Mouse (Mus musculus) myocyte (in vitro differentiated cells): ENCODE results near the gene Gpr55. TPM values are rescaled to one million over a fixed set of nuclear protein-coding genes. Genes with fewer than 3 reads are reported as not detected.

Experiments
- H3K27me3 ChIP-seq: one replicate; pipeline ENCODE4 v1.6.1; 2011; ENCODE audit not compliant: control insufficient read depth, insufficient read depth, insufficient read length
- H3K36me3 ChIP-seq: one replicate; pipeline ENCODE4 v1.6.1; 2011; ENCODE audit not compliant: control insufficient read depth, insufficient read depth
- H3K4me2 ChIP-seq: one replicate; pipeline ENCODE4 v1.6.1; 2011; ENCODE audit warnings: low read depth, control low read depth
- H3K4me3 ChIP-seq: one replicate; pipeline ENCODE4 v1.5.1; 2011; ENCODE audit warnings: mild to moderate bottlenecking, control low read depth, moderate library complexity
- H3K79me2 ChIP-seq: one replicate; pipeline ENCODE4 v1.6.1; 2011; ENCODE audit not compliant: control insufficient read depth, insufficient read depth
- H3ac ChIP-seq: one replicate; pipeline ENCODE4 v1.6.1; 2011; ENCODE audit not compliant: control insufficient read depth, insufficient read length
- CEBPB ChIP-seq: IDR thresholded peaks from 2 replicates; pipeline ENCODE4 v1.6.1; 2011; ENCODE audit warnings: mild to moderate bottlenecking, moderate library complexity; ENCODE audit not compliant: poor library complexity, insufficient read depth, severe bottlenecking
- E2F4 ChIP-seq: IDR thresholded peaks from one replicate; pipeline ENCODE4 v1.6.1; 2011; ENCODE audit warnings: mild to moderate bottlenecking, control low read depth, moderate library complexity; ENCODE audit not compliant: insufficient read depth
- MAX ChIP-seq: IDR thresholded peaks from one replicate; pipeline ENCODE4 v1.6.1; 2011; ENCODE audit warnings: low read depth, mild to moderate bottlenecking, control low read depth
- MYOD1 ChIP-seq, 3 experiments: IDR thresholded peaks; one replicate each; pipeline ENCODE4 v1.6.1; 2011; ENCODE audit warnings: control low read depth in 2 of 3, low read depth in 2 of 3, mild to moderate bottlenecking in 2 of 3, moderate library complexity in 1 of 3; ENCODE audit not compliant: insufficient read length in 2 of 3, control insufficient read depth in 1 of 3
- MYOG ChIP-seq, 3 experiments: IDR thresholded peaks; one replicate each; pipeline ENCODE4 v1.6.1; 2011; ENCODE audit warnings: control low read depth in 2 of 3, low read depth in 2 of 3, mild to moderate bottlenecking in 2 of 3; ENCODE audit not compliant: insufficient read length in 2 of 3, control insufficient read depth in 1 of 3, insufficient read depth in 1 of 3
- POLR2A ChIP-seq: IDR thresholded peaks from one replicate; pipeline ENCODE4 v1.6.1; 2011; ENCODE audit warnings: low read depth, mild to moderate bottlenecking, control low read depth, moderate library complexity; ENCODE audit not compliant: insufficient read length
- POLR2AphosphoS2 ChIP-seq: IDR thresholded peaks from one replicate; pipeline ENCODE4 v1.6.1; 2011; ENCODE audit warnings: low read depth, control low read depth; ENCODE audit not compliant: insufficient read length
- REST ChIP-seq: IDR thresholded peaks from one replicate; pipeline ENCODE4 v1.6.1; 2011; ENCODE audit warnings: mild to moderate bottlenecking, control low read depth, moderate library complexity; ENCODE audit not compliant: insufficient read depth, insufficient read length
- SRF ChIP-seq: IDR thresholded peaks from one replicate; pipeline ENCODE4 v1.6.1; 2011; ENCODE audit warnings: low read depth; ENCODE audit not compliant: control insufficient read depth, insufficient read length
- TCF12 ChIP-seq: IDR thresholded peaks from one replicate; pipeline ENCODE4 v1.6.1; 2011; ENCODE audit warnings: mild to moderate bottlenecking, control low read depth; ENCODE audit not compliant: poor library complexity, insufficient read depth, severe bottlenecking
- TCF3 ChIP-seq: IDR thresholded peaks from one replicate; pipeline ENCODE4 v1.6.1; 2011; ENCODE audit warnings: low read depth, control low read depth; ENCODE audit not compliant: insufficient read length
- USF1 ChIP-seq: IDR thresholded peaks from one replicate; pipeline ENCODE4 v1.6.1; 2011; ENCODE audit warnings: low read depth, mild to moderate bottlenecking, control low read depth, moderate library complexity
- polyA plus RNA-seq: library from polyadenylated mRNA; unstranded; fragments of >200 nt; fragmentation: generic; extraction: Trizol; gene quantifications from one replicate; pipeline ENCODE4 v1.2.1, GENCODE M21; 2012; ENCODE audit warnings: missing spikeins

Gpr55 gene
- polyA plus RNA-seq, 1 experiment: not detected

- H3ac ChIP-seq: no peak overlapping the region
- H3K79me2 ChIP-seq: no peaks in the 10 kb centered on the region
- no peak overlapping the region for H3K4me2 ChIP-seq
- H3K27me3 ChIP-seq: peaks cover 6% of the 10 kb centered on the region
- no peak overlapping the region for H3K4me3 ChIP-seq
- TF ChIP-seq MAX (no peak), MYOG (IDR thresholded peaks at IDR 0.05; ENCODE audit: control insufficient read depth in 1 of 3, insufficient read depth in 1 of 3, insufficient read length in 2 of 3, low read depth in 2 of 3) (no peak), REST (no peak), POLR2A (no peak), E2F4 (no peak), TCF3 (no peak), MYOD1 (IDR thresholded peaks at IDR 0.05; ENCODE audit: control insufficient read depth in 1 of 3, insufficient read length in 2 of 3, low read depth in 2 of 3) (no peak), SRF (no peak), POLR2AphosphoS2 (no peak), CEBPB (no peak), TCF12 (no peak), USF1 (no peak)
- H3K36me3 ChIP-seq: no peaks in the 10 kb centered on the region
Observed at GRCm38 (mm10) chr1:85936265-85936664, 24.5 kb downstream of the Gpr55 start.

- Histone ChIP-seq H3K79me2 (no peaks in the 10 kb centered on the region), H3ac (no peak overlapping the region), H3K4me2 (no peak overlapping the region), H3K4me3 (no peak overlapping the region), H3K27me3 (peaks cover 6% of the 10 kb centered on the region), H3K36me3 (no peaks in the 10 kb centered on the region)
- TF ChIP-seq MYOG (IDR thresholded peaks at IDR 0.05; ENCODE audit: control insufficient read depth in 1 of 3, insufficient read depth in 1 of 3, insufficient read length in 2 of 3, low read depth in 2 of 3) (no peak), POLR2AphosphoS2 (no peak), MAX (no peak), USF1 (no peak)
Observed at GRCm38 (mm10) chr1:85935148-85935852, 25.5 kb downstream of the Gpr55 start.

- Histone ChIP-seq H3ac (no peak overlapping the region), H3K4me2 (no peak overlapping the region), H3K27me3 (peaks cover 10% of the 10 kb centered on the region), H3K36me3 (no peaks in the 10 kb centered on the region), H3K79me2 (no peaks in the 10 kb centered on the region), H3K4me3 (no peak overlapping the region)
- TF ChIP-seq MYOG (IDR thresholded peaks at IDR 0.05; ENCODE audit: control insufficient read depth in 1 of 3, insufficient read depth in 1 of 3, insufficient read length in 2 of 3, low read depth in 2 of 3): no peak
- no peak for TF ChIP-seq TCF12
- TF ChIP-seq USF1: no peak
- no peak for TF ChIP-seq REST
- no peak for TF ChIP-seq E2F4
- no peak for TF ChIP-seq POLR2AphosphoS2
- no peak for TF ChIP-seq SRF
- TF ChIP-seq POLR2A: no peak
- no peak for TF ChIP-seq TCF3
- TF ChIP-seq MAX: no peak
- no peak for TF ChIP-seq MYOD1 (IDR thresholded peaks at IDR 0.05; ENCODE audit: control insufficient read depth in 1 of 3, insufficient read length in 2 of 3, low read depth in 2 of 3)
- TF ChIP-seq CEBPB: no peak
Observed at GRCm38 (mm10) chr1:85934560-85934959, 26.2 kb downstream of the Gpr55 start.

- Histone ChIP-seq H3ac (no peak overlapping the region), H3K27me3 (peaks cover 13% of the 10 kb centered on the region), H3K4me3 (no peak overlapping the region), H3K79me2 (no peaks in the 10 kb centered on the region), H3K36me3 (no peaks in the 10 kb centered on the region), H3K4me2 (peak overlapping the region; percentile 6)
- TF ChIP-seq E2F4 (no peak), TCF3 (no peak), USF1 (no peak), TCF12 (no peak), REST (no peak), CEBPB (no peak), POLR2AphosphoS2 (no peak), POLR2A (no peak), MAX (no peak), MYOG (IDR thresholded peaks at IDR 0.05; ENCODE audit: control insufficient read depth in 1 of 3, insufficient read depth in 1 of 3, insufficient read length in 2 of 3, low read depth in 2 of 3) (no peak), SRF (no peak), MYOD1 (IDR thresholded peaks at IDR 0.05; ENCODE audit: control insufficient read depth in 1 of 3, insufficient read length in 2 of 3, low read depth in 2 of 3) (no peak)
Observed at GRCm38 (mm10) chr1:85933631-85934465, 27.0 kb downstream of the Gpr55 start.

GRCm38 (mm10) chr1:85933226-85933625 lies 27.6 kb downstream of the Gpr55 start:
- no peak overlapping the region for H3K4me2 ChIP-seq
- peaks cover 13% of the 10 kb centered on the region for H3K27me3 ChIP-seq
- H3K4me3 ChIP-seq: no peak overlapping the region
- no peaks in the 10 kb centered on the region for H3K36me3 ChIP-seq
- no peaks in the 10 kb centered on the region for H3K79me2 ChIP-seq
- no peak overlapping the region for H3ac ChIP-seq
- TF ChIP-seq SRF (no peak), MYOG (IDR thresholded peaks at IDR 0.05; ENCODE audit: control insufficient read depth in 1 of 3, insufficient read depth in 1 of 3, insufficient read length in 2 of 3, low read depth in 2 of 3) (no peak), MAX (no peak), E2F4 (no peak), REST (no peak), TCF3 (no peak), TCF12 (no peak), CEBPB (no peak)
